Mouse (Mus musculus): Measurements from ENCODE around the gene Rnf115. TPM values are rescaled to one million over a fixed set of nuclear protein-coding genes. Genes with fewer than 3 reads are reported as not detected.

The Rnf115 gene
- polyA plus RNA-seq, 1 experiment from 2014 or later: 27.3 TPM

DNA sequence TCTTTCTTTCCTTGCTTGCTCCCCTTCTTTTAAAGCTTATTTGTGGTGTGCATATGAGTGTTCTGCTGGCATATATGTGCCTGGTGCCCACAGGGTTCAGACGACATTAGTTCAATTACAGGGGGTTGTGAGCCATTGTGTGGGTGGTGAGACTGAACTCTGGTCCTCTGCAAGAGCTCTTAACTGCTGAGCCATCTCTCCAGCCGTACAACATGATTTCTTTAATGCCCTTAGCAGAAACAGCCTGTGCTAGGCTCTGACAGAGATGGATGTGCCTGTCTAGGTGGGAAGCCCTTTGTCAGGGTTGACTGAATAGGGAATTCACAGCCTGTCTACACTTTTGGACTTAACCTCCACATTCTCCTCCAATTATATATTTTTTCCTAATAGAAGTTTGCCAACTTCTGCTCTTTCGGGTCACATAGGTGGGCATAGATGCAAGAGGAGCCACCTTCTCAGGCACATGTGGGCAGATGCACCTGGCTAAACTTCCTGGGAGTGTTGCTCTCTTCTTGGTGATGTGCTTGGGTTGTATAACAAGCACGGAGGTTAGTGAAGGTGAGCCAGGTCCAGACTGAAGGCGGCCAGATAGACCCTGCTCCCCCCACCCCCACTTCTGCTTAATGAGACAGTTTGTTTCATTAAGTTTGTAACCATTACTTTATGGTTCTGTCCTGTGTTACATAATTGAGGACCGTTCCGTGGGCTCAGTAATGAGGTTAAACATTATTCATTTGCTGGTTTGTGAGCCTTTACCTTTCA lies 107.3 kb downstream of the Rnf115 start:
- no peak overlapping the region for H3K27ac ChIP-seq (replicated peaks)
- no peak overlapping the region for H3K4me3 ChIP-seq (ENCODE audit: low read depth, low read length)
- TF ChIP-seq EP300 (optimal IDR thresholded peaks at IDR 0.05) (no peak), CTCF (IDR thresholded peaks at IDR 0.05; ENCODE audit: low read depth) (no peak)
- H3K27me3 ChIP-seq (ENCODE audit: control insufficient read depth, insufficient read depth, low read length): no peaks in the 10 kb centered on the region
- H3K36me3 ChIP-seq (ENCODE audit: control insufficient read depth, insufficient read depth, low read length): no peaks in the 10 kb centered on the region
- no peak for ATAC-seq (ENCODE audit: low FRiP score, low TSS enrichment)
- H3K4me2 ChIP-seq (replicated peaks; ENCODE audit: low read depth): no peak overlapping the region
- H3K9me3 ChIP-seq (ENCODE audit: control insufficient read depth, low read length): no peaks in the 10 kb centered on the region
- H3K4me1 ChIP-seq (replicated peaks; ENCODE audit: control insufficient read depth, insufficient read depth): no peaks in the 10 kb centered on the region
- H3K9ac ChIP-seq (ENCODE audit: low read length): no peak overlapping the region
- WGBS: 68% methylated on average over 7 of the region's 7 CpGs
- DNase-seq (ENCODE audit: low spot score): no peak

DNA sequence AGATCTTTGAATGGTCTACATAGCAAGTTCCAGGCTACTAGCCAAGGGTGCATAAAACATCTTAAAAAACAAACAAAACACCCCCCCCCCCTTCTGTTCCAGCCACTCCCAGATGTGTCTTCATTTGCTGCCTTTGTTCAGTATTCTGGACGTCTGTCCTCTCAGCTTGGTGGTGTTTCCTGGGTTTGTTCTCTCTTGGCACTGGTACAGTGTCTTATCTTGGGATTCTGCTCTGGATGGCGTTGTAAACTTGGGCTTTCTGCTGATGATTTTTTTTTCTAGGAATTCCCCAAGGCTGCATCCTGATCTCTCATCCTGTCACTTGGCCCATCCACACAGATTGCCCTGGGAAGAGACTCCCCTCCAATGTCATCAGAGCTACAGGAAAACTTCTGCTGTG lies 109.0 kb downstream of the Rnf115 start:
- TF ChIP-seq EP300 (optimal IDR thresholded peaks at IDR 0.05): no peak
- TF ChIP-seq CTCF (IDR thresholded peaks at IDR 0.05; ENCODE audit: low read depth): no peak
- Histone ChIP-seq H3K9me3 (ENCODE audit: control insufficient read depth, low read length) (no peaks in the 10 kb centered on the region), H3K9ac (ENCODE audit: low read length) (no peak overlapping the region), H3K36me3 (ENCODE audit: control insufficient read depth, insufficient read depth, low read length) (no peaks in the 10 kb centered on the region), H3K4me2 (replicated peaks; ENCODE audit: low read depth) (no peak overlapping the region), H3K27ac (replicated peaks) (no peak overlapping the region), H3K27me3 (ENCODE audit: control insufficient read depth, insufficient read depth, low read length) (no peaks in the 10 kb centered on the region), H3K4me1 (replicated peaks; ENCODE audit: control insufficient read depth, insufficient read depth) (no peaks in the 10 kb centered on the region), H3K4me3 (ENCODE audit: low read depth, low read length) (no peak overlapping the region)
- WGBS: 45% methylated on average over 2 of the region's 2 CpGs
- no peak for DNase-seq (ENCODE audit: low spot score)
- no peak for ATAC-seq (ENCODE audit: low FRiP score, low TSS enrichment)

DNA sequence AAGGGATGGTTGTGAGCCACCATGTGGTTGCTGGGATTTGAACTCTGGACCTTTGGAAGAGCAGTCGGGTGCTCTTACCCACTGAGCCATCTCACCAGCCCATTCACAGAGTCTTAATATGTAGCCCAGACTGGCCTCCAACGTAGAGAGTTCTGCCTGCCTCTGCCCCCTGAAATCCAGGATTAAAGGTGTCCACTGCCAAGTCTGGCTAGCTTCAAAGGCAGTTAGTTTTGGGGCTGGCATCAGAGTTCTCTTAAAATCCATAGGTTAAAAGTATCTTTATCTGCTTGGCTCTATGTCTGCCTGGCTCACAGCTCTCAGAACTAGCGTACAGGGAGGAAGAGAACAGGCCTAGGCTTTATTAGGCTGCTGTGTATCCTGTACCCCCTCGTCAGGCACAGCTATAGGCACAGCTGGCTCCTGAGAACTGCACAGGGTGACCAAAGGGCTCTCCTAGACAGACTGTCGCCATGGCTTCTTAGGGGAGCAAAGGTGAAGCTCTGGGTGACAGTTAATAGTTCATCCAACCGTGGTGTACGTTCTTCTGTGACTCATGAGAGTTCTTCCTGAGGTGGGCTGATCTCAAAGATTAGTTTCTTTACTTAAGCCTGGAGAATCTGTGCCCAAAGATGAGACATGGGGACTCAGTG lies 111.7 kb downstream of the Rnf115 start:
- TF ChIP-seq EP300 (optimal IDR thresholded peaks at IDR 0.05) (no peak), CTCF (IDR thresholded peaks at IDR 0.05; ENCODE audit: low read depth) (no peak)
- Histone ChIP-seq H3K9me3 (ENCODE audit: control insufficient read depth, low read length) (no peaks in the 10 kb centered on the region), H3K4me3 (ENCODE audit: low read depth, low read length) (no peak overlapping the region), H3K9ac (ENCODE audit: low read length) (no peak overlapping the region), H3K27me3 (ENCODE audit: control insufficient read depth, insufficient read depth, low read length) (no peaks in the 10 kb centered on the region), H3K4me2 (replicated peaks; ENCODE audit: low read depth) (no peak overlapping the region), H3K4me1 (replicated peaks; ENCODE audit: control insufficient read depth, insufficient read depth) (no peaks in the 10 kb centered on the region), H3K27ac (replicated peaks) (no peak overlapping the region), H3K36me3 (ENCODE audit: control insufficient read depth, insufficient read depth, low read length) (no peaks in the 10 kb centered on the region)
- no peak for ATAC-seq (ENCODE audit: low FRiP score, low TSS enrichment)
- no peak for DNase-seq (ENCODE audit: low spot score)
- 61% methylated on average over 7 of the region's 7 CpGs for WGBS

Other genes with a start within 250 kb of the Rnf115 start
- 0.10 and 0.28 TPM in 2 replicates for gene Hfe2, start 202.5 kb upstream of the Rnf115 start, polyA plus RNA-seq (2015; fragmentation: Nextera tagmentation; extraction: Ambion mirVana)
- 273 and 276 TPM in 2 replicates for gene Txnip, start 169.7 kb upstream of the Rnf115 start, polyA plus RNA-seq (2015; fragmentation: Nextera tagmentation; extraction: Ambion mirVana)
- gene Gm16253, start 150.7 kb upstream of the Rnf115 start, polyA plus RNA-seq (2015; fragmentation: Nextera tagmentation; extraction: Ambion mirVana): 0.18 and 0.46 TPM in 2 replicates
- 16.1 and 20.1 TPM in 2 replicates for gene Polr3gl, start 133.5 kb upstream of the Rnf115 start, polyA plus RNA-seq (2015; fragmentation: Nextera tagmentation; extraction: Ambion mirVana)
- 1.3 TPM in 2 replicates for gene Ankrd34a, start 131.0 kb upstream of the Rnf115 start, polyA plus RNA-seq (2015; fragmentation: Nextera tagmentation; extraction: Ambion mirVana)
- gene Lix1l, start 126.5 kb upstream of the Rnf115 start, polyA plus RNA-seq (2015; fragmentation: Nextera tagmentation; extraction: Ambion mirVana): 3.7 and 3.8 TPM in 2 replicates
- 70.9 and 75.5 TPM in 2 replicates for gene Rbm8a, start 97.7 kb upstream of the Rnf115 start, polyA plus RNA-seq (2015; fragmentation: Nextera tagmentation; extraction: Ambion mirVana)
- 36.6 and 38.2 TPM in 2 replicates for gene Pex11b, start 92.3 kb upstream of the Rnf115 start, polyA plus RNA-seq (2015; fragmentation: Nextera tagmentation; extraction: Ambion mirVana)
- gene Gm42957, start 92.2 kb upstream of the Rnf115 start, polyA plus RNA-seq (2015; fragmentation: Nextera tagmentation; extraction: Ambion mirVana): 0.04 and 0.05 TPM in 2 replicates
- gene Itga10, start 82.1 kb upstream of the Rnf115 start, polyA plus RNA-seq (2015; fragmentation: Nextera tagmentation; extraction: Ambion mirVana): 0.28 and 0.42 TPM in 2 replicates
- 5.5 and 6.2 TPM in 2 replicates for gene Ankrd35, start 57.5 kb upstream of the Rnf115 start, polyA plus RNA-seq (2015; fragmentation: Nextera tagmentation; extraction: Ambion mirVana)
- gene Pias3, start 31.3 kb upstream of the Rnf115 start, polyA plus RNA-seq (2015; fragmentation: Nextera tagmentation; extraction: Ambion mirVana): 23.4 and 27.1 TPM in 2 replicates
- gene Nudt17, start 19.1 kb upstream of the Rnf115 start, polyA plus RNA-seq (2015; fragmentation: Nextera tagmentation; extraction: Ambion mirVana): 7.5 and 8.2 TPM in 2 replicates
- 19.4 and 20.3 TPM in 2 replicates for gene Polr3c, start within 50 bp of the Rnf115 start, polyA plus RNA-seq (2015; fragmentation: Nextera tagmentation; extraction: Ambion mirVana)
- gene Pdzk1, start 101.6 kb downstream of the Rnf115 start, polyA plus RNA-seq (2015; fragmentation: Nextera tagmentation; extraction: Ambion mirVana): 0.21 TPM in 2 replicates
- gene Cd160, start 101.7 kb downstream of the Rnf115 start, polyA plus RNA-seq (2015; fragmentation: Nextera tagmentation; extraction: Ambion mirVana): 0.13 and 0.15 TPM in 2 replicates
- gene Gja5, start 177.0 kb downstream of the Rnf115 start, polyA plus RNA-seq (2015; fragmentation: Nextera tagmentation; extraction: Ambion mirVana): 3.4 and 4.1 TPM in 2 replicates
- 26.8 and 28.5 TPM in 2 replicates for gene Gpr89, start 177.7 kb downstream of the Rnf115 start, polyA plus RNA-seq (2015; fragmentation: Nextera tagmentation; extraction: Ambion mirVana)
- 0.01 TPM in 1 of 2 replicates, not detected in the other for gene Gja8, start 198.4 kb downstream of the Rnf115 start, polyA plus RNA-seq (2015; fragmentation: Nextera tagmentation; extraction: Ambion mirVana)

Data from stomach, postnatal 0 days (tissue).